Mouse (Mus musculus): Measurements from ENCODE around the gene Zc3h10.

GRCm38 (mm10) chr10:128588136-128588535 is 40.6 kb upstream of the Zc3h10 start:
- TF ChIP-seq GATA1 (IDR thresholded peaks at IDR 0.05; ENCODE audit: low read length) = no peak
- TF ChIP-seq TAL1 (IDR thresholded peaks at IDR 0.05; ENCODE audit: low read length) = no peak

All from erythroblast, embryonic 14.5 days (primary cell).